Mouse (Mus musculus): ENCODE data around the gene Usp30. TPM values are rescaled to one million over a fixed set of nuclear protein-coding genes. Genes with fewer than 3 reads are reported as not detected.
A peak's percentile ranks its signal among the peaks of the same experiment; 100 is the strongest.

Gene Usp30
- polyA plus RNA-seq, 1 experiment from 2014 or later = 20.0 TPM

DNA sequence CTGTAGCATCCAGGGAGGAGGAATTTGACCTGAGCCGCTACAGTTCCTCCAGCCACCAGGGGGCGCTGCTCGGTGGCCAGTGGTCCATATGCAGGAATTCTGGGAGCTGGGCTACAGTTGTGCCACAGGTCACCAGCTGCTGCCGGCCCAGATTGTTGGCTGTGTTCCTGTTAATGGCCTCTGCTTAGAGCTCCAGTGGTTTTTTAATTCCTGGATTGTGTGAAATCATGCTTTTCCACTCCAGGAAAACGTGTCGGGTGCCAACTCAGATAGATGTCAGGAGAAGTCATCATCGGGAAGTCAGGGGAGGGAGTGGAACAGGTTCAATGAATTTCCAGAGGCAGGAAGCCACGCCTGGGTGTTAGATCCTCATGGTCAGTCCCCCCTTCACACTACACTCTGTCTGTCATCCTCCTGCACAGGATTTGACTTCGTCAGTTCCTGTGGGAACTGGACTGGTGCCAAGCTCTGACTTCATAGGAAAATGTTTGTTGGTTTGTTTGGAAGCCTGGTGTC is 13.0 kb upstream of the Usp30 start:
- no peaks in the 10 kb centered on the region for H3K4me1 ChIP-seq (ENCODE audit: control insufficient read depth, insufficient read depth, low read length)
- H3K9ac ChIP-seq (replicated peaks; ENCODE audit: low read length) = no peak overlapping the region
- peak; percentile 81 for DNase-seq
- H3K36me3 ChIP-seq (ENCODE audit: control insufficient read depth, insufficient read depth, low read length) = peaks cover 38% of the 10 kb centered on the region
- ATAC-seq (ENCODE audit: low FRiP score, low TSS enrichment) = no peak
- WGBS = 32% methylated on average over 9 of the region's 9 CpGs
- no peaks in the 10 kb centered on the region for H3K27me3 ChIP-seq (ENCODE audit: control insufficient read depth, insufficient read depth, low read length)
- H3K27ac ChIP-seq (replicated peaks; ENCODE audit: low read depth, low read length) = no peak overlapping the region
- H3K4me3 ChIP-seq (replicated peaks; ENCODE audit: low read depth, low read length) = no peak overlapping the region
- no peaks in the 10 kb centered on the region for H3K9me3 ChIP-seq (ENCODE audit: control insufficient read depth, low read length)
- peak overlapping the region; percentile 15; the same call in 1 of the 2 replicates for H3K4me2 ChIP-seq (ENCODE audit: low read length)

DNA sequence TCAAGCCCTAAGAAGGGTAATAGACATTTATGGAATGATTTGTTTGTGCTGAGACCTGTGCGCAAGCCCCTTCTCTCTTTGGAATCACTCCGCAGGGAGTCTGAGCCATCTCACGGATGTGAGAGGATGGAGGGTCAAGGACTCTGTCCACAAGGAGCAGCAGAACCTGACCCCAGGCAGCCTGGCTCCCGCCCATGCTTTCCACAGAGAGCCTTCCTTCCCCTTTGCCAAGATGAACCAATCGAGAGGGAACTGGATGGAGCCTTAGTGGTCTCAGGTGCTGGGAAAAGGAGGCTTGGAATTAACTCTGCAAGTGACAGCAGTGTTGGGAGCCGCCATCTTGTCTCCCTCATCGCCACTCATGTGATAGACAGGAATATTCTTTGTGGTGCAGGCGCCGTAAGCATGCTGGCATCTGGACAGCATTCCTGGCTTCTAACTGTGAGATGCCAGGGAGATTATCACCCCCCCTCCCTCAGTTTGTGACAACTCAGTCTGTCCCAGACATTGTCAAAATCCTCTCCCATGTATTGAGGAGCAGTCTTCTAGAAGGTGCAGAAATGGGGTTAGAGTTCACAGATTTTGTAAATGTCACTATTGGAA is 8.0 kb upstream of the Usp30 start:
- Histone ChIP-seq H3K4me2 (ENCODE audit: low read length) (no peak overlapping the region), H3K4me1 (ENCODE audit: control insufficient read depth, insufficient read depth, low read length) (no peaks in the 10 kb centered on the region), H3K27me3 (ENCODE audit: control insufficient read depth, insufficient read depth, low read length) (no peaks in the 10 kb centered on the region), H3K36me3 (ENCODE audit: control insufficient read depth, insufficient read depth, low read length) (peaks cover 44% of the 10 kb centered on the region), H3K9ac (replicated peaks; ENCODE audit: low read length) (no peak overlapping the region), H3K9me3 (ENCODE audit: control insufficient read depth, low read length) (no peaks in the 10 kb centered on the region), H3K4me3 (replicated peaks; ENCODE audit: low read depth, low read length) (no peak overlapping the region), H3K27ac (replicated peaks; ENCODE audit: low read depth, low read length) (no peak overlapping the region)
- DNase-seq (no peak), ATAC-seq (ENCODE audit: low FRiP score, low TSS enrichment) (no peak)
- WGBS = 74% methylated on average over 9 of the region's 9 CpGs

- Histone ChIP-seq H3K4me2 (ENCODE audit: low read length) (no peak overlapping the region), H3K36me3 (ENCODE audit: control insufficient read depth, insufficient read depth, low read length) (peaks cover 45% of the 10 kb centered on the region), H3K27ac (replicated peaks; ENCODE audit: low read depth, low read length) (no peak overlapping the region), H3K27me3 (ENCODE audit: control insufficient read depth, insufficient read depth, low read length) (no peaks in the 10 kb centered on the region), H3K4me3 (replicated peaks; ENCODE audit: low read depth, low read length) (no peak overlapping the region), H3K4me1 (ENCODE audit: control insufficient read depth, insufficient read depth, low read length) (no peaks in the 10 kb centered on the region), H3K9ac (replicated peaks; ENCODE audit: low read length) (no peak overlapping the region), H3K9me3 (ENCODE audit: control insufficient read depth, low read length) (no peaks in the 10 kb centered on the region)
- 65% methylated on average over 7 of the region's 7 CpGs for WGBS
- ATAC-seq (ENCODE audit: low FRiP score, low TSS enrichment) = no peak
- no peak for DNase-seq
These were observed 3.6 kb upstream of the Usp30 start for GRCm38 (mm10) chr5:114061675-114062074.

DNA sequence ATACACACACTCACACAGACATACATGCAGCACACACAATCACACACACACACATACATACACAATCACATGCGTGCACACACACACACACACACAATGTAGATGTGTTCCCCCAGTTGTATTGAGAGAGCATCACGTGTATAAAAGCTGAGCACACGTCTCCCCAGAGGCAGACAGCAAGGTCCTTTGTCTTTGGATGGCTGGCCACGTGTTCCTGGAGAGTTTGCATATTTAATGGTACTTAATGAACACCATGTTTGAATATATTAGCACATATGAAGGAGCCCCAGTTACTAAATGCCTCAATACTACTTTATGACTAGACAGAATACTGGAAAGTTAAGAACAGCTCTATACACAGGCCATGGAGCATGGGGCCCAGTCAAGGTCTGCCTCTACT is 1.3 kb upstream of the Usp30 start:
- H3K4me2 ChIP-seq (ENCODE audit: low read length) = no peak overlapping the region
- H3K4me3 ChIP-seq (replicated peaks; ENCODE audit: low read depth, low read length) = no peak overlapping the region
- no peak for DNase-seq
- ATAC-seq (ENCODE audit: low FRiP score, low TSS enrichment) = no peak
- no peak overlapping the region for H3K27ac ChIP-seq (replicated peaks; ENCODE audit: low read depth, low read length)
- no peaks in the 10 kb centered on the region for H3K9me3 ChIP-seq (ENCODE audit: control insufficient read depth, low read length)
- H3K27me3 ChIP-seq (ENCODE audit: control insufficient read depth, insufficient read depth, low read length) = no peaks in the 10 kb centered on the region
- H3K4me1 ChIP-seq (ENCODE audit: control insufficient read depth, insufficient read depth, low read length) = no peaks in the 10 kb centered on the region
- WGBS = 45% methylated on average over 4 of the region's 4 CpGs
- peaks cover 34% of the 10 kb centered on the region for H3K36me3 ChIP-seq (ENCODE audit: control insufficient read depth, insufficient read depth, low read length)
- no peak overlapping the region for H3K9ac ChIP-seq (replicated peaks; ENCODE audit: low read length)

DNA sequence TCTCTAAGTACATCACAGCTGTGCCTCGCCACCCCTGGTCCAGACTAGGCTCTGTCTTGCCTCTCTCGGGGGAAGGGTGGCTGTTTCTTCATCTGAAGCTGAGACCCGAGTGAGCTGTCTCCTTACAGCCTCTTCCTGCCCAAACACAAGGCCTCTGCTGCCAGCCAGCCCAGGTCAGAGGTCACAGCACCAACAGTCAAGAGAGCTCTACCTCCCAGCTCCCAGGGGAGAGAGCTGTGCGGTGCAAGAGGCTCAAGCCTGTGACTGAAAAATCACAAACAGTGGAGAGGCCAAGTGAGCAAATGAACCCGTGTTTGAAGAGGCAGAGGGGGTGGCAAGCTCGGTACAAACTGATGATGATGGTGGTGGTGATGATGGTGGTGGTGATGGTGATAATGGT is 1.3 kb downstream of the Usp30 start:
- 44% methylated on average over 6 of the region's 6 CpGs for WGBS
- no peak for ATAC-seq (ENCODE audit: low FRiP score, low TSS enrichment)
- Histone ChIP-seq H3K4me1 (ENCODE audit: control insufficient read depth, insufficient read depth, low read length) (no peaks in the 10 kb centered on the region), H3K36me3 (ENCODE audit: control insufficient read depth, insufficient read depth, low read length) (peaks cover 28% of the 10 kb centered on the region), H3K9ac (replicated peaks; ENCODE audit: low read length) (no peak overlapping the region), H3K4me3 (replicated peaks; ENCODE audit: low read depth, low read length) (no peak overlapping the region), H3K27ac (replicated peaks; ENCODE audit: low read depth, low read length) (no peak overlapping the region), H3K9me3 (ENCODE audit: control insufficient read depth, low read length) (no peaks in the 10 kb centered on the region), H3K4me2 (ENCODE audit: low read length) (no peak overlapping the region), H3K27me3 (ENCODE audit: control insufficient read depth, insufficient read depth, low read length) (no peaks in the 10 kb centered on the region)
- DNase-seq = no peak

GRCm38 (mm10) chr5:114067543-114067942 is 2.3 kb downstream of the Usp30 start:
- DNase-seq = no peak
- 89% methylated on average over 9 of the region's 9 CpGs for whole genome bisulfite sequencing
- H3K4me2 ChIP-seq (ENCODE audit: low read length) = no peak overlapping the region
- H3K27me3 ChIP-seq (ENCODE audit: control insufficient read depth, insufficient read depth, low read length) = no peaks in the 10 kb centered on the region
- peaks cover 27% of the 10 kb centered on the region for H3K36me3 ChIP-seq (ENCODE audit: control insufficient read depth, insufficient read depth, low read length)
- H3K27ac ChIP-seq (replicated peaks; ENCODE audit: low read depth, low read length) = no peak overlapping the region
- H3K9me3 ChIP-seq (ENCODE audit: control insufficient read depth, low read length) = no peaks in the 10 kb centered on the region
- no peaks in the 10 kb centered on the region for H3K4me1 ChIP-seq (ENCODE audit: control insufficient read depth, insufficient read depth, low read length)
- no peak for ATAC-seq (ENCODE audit: low FRiP score, low TSS enrichment)
- no peak overlapping the region for H3K4me3 ChIP-seq (replicated peaks; ENCODE audit: low read depth, low read length)
- no peak overlapping the region for H3K9ac ChIP-seq (replicated peaks; ENCODE audit: low read length)

DNA sequence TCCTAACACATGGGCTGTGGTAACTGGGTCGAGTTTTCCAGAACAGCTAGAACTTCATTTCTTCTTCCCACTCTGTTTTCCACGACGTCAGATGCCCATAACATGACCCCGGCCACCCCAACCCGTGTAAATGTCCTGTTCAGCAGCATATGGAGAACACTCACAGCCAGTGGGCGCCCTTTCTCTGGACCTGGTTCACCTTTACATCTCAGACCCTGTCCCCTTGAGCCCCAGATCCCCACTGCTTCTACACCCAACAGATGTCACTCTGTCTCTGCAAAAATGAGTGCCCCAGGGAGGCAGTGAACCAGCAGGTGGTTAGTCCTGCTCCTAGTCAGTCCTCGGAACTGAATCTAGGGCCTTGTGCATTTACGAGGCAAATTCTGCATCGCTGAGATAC is 2.7 kb downstream of the Usp30 start:
- H3K27me3 ChIP-seq (ENCODE audit: control insufficient read depth, insufficient read depth, low read length) = no peaks in the 10 kb centered on the region
- H3K36me3 ChIP-seq (ENCODE audit: control insufficient read depth, insufficient read depth, low read length) = peaks cover 23% of the 10 kb centered on the region
- H3K4me3 ChIP-seq (replicated peaks; ENCODE audit: low read depth, low read length) = no peak overlapping the region
- no peaks in the 10 kb centered on the region for H3K4me1 ChIP-seq (ENCODE audit: control insufficient read depth, insufficient read depth, low read length)
- H3K9me3 ChIP-seq (ENCODE audit: control insufficient read depth, low read length) = no peaks in the 10 kb centered on the region
- no peak overlapping the region for H3K27ac ChIP-seq (replicated peaks; ENCODE audit: low read depth, low read length)
- no peak overlapping the region for H3K4me2 ChIP-seq (ENCODE audit: low read length)
- ATAC-seq (ENCODE audit: low FRiP score, low TSS enrichment) = no peak
- 85% methylated on average over 9 of the region's 9 CpGs for WGBS
- no peak for DNase-seq
- no peak overlapping the region for H3K9ac ChIP-seq (replicated peaks; ENCODE audit: low read length)

- ATAC-seq (ENCODE audit: low FRiP score, low TSS enrichment) = no peak
- no peak overlapping the region for H3K9ac ChIP-seq (replicated peaks; ENCODE audit: low read length)
- 94% methylated on average over 4 of the region's 4 CpGs for WGBS
- H3K4me2 ChIP-seq (ENCODE audit: low read length) = no peak overlapping the region
- DNase-seq = no peak
- no peaks in the 10 kb centered on the region for H3K27me3 ChIP-seq (ENCODE audit: control insufficient read depth, insufficient read depth, low read length)
- H3K4me1 ChIP-seq (ENCODE audit: control insufficient read depth, insufficient read depth, low read length) = no peaks in the 10 kb centered on the region
- no peak overlapping the region for H3K27ac ChIP-seq (replicated peaks; ENCODE audit: low read depth, low read length)
- H3K36me3 ChIP-seq (ENCODE audit: control insufficient read depth, insufficient read depth, low read length) = peaks cover 5% of the 10 kb centered on the region; the same call in 1 of the 2 replicates
- no peaks in the 10 kb centered on the region for H3K9me3 ChIP-seq (ENCODE audit: control insufficient read depth, low read length)
- H3K4me3 ChIP-seq (replicated peaks; ENCODE audit: low read depth, low read length) = no peak overlapping the region
These were observed 5.6 kb downstream of the Usp30 start for GRCm38 (mm10) chr5:114070858-114071257.

DNA sequence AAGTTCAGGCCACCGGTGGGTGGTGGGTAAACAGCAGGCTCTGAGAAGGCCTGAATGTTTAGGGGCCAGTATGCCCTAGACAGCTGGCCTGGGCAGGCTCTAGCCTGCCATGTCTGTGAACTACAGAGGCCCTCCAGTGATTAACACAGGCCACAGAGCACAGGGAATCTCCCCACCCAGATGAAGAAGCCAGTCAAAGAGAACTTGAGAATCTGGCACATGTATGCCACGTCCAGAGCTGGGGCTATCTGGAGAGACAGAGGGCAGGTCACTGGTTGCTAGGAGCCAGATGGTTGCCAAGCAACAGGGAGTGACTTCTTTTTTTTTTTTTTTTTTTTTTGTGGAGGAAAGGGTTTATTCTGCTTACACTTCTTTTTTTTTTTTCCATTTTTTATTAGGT is 7.0 kb downstream of the Usp30 start:
- ATAC-seq (ENCODE audit: low FRiP score, low TSS enrichment) (no peak), DNase-seq (peak; percentile 51)
- WGBS = 38% methylated on average over 2 of the region's 2 CpGs

More for the DNA sequence above, 7.0 kb downstream of the Usp30 start:
- no peak overlapping the region for H3K4me3 ChIP-seq (replicated peaks; ENCODE audit: low read depth, low read length)
- H3K4me1 ChIP-seq (ENCODE audit: control insufficient read depth, insufficient read depth, low read length) = no peaks in the 10 kb centered on the region
- H3K4me2 ChIP-seq (ENCODE audit: low read length) = no peak overlapping the region
- peaks cover 8% of the 10 kb centered on the region; the same call in 1 of the 2 replicates for H3K36me3 ChIP-seq (ENCODE audit: control insufficient read depth, insufficient read depth, low read length)
- H3K9me3 ChIP-seq (ENCODE audit: control insufficient read depth, low read length) = no peaks in the 10 kb centered on the region
- H3K27ac ChIP-seq (replicated peaks; ENCODE audit: low read depth, low read length) = 0 out of 2 replicates have a peak overlapping the region, but pooled peaks have one; percentile 37
- no peak overlapping the region for H3K9ac ChIP-seq (replicated peaks; ENCODE audit: low read length)
- no peaks in the 10 kb centered on the region for H3K27me3 ChIP-seq (ENCODE audit: control insufficient read depth, insufficient read depth, low read length)

Measured in midbrain, embryonic 14.5 days (tissue).